Mouse (Mus musculus) ovary, postnatal 10 days (tissue): ENCODE results near the gene Zfp180.
"Not testable (repeated sequence)": the region's sequence is repeated elsewhere in the genome, so short reads cannot be mapped to it uniquely, and the experiment has no call there.

ENCODE experiments used
- DNase-seq: peaks from one replicate; pipeline ENCODE4 v3.0.0; 2022; ENCODE audit warnings: low spot score

Zfp180 gene

GRCm38 (mm10) chr7:24081634-24082431 lies at the start of gene Zfp180:
TSS of gene Zfp180 (plus strand) at chr7:24081924.
- peak; percentile 79 for DNase-seq

GRCm38 (mm10) chr7:24052660-24053304 lies 28.9 kb upstream of the Zfp180 start, which contains the start of gene Vmn1r183:
TSS of gene Vmn1r183 (plus strand) at chr7:24053254.
- DNase-seq: no peak

- DNase-seq: not testable (repeated sequence)
These were observed 7.3 kb upstream of the Zfp180 start for GRCm38 (mm10) chr7:24074424-24074823.

- DNase-seq: no peak
These were observed 922 bp downstream of the Zfp180 start for GRCm38 (mm10) chr7:24082457-24083235.

- no peak for DNase-seq
These were observed 5.1 kb downstream of the Zfp180 start for GRCm38 (mm10) chr7:24086871-24087270.

- no peak for DNase-seq
These were observed 5.9 kb downstream of the Zfp180 start for GRCm38 (mm10) chr7:24087485-24088125.

- DNase-seq: no peak
These were observed 22.7 kb downstream of the Zfp180 start for GRCm38 (mm10) chr7:24104403-24104802.

GRCm38 (mm10) chr7:24105144-24105703 lies 23.5 kb downstream of the Zfp180 start:
- DNase-seq: no peak

- DNase-seq: no peak
These were observed 29.1 kb downstream of the Zfp180 start for GRCm38 (mm10) chr7:24110839-24111238.

GRCm38 (mm10) chr7:24111772-24112155 lies 30.0 kb downstream of the Zfp180 start:
- DNase-seq: no peak

- peak; percentile 35 for DNase-seq
These were observed 30.6 kb downstream of the Zfp180 start, which contains the start of gene Zfp112 for GRCm38 (mm10) chr7:24112156-24112856. TSS of gene Zfp112 (plus strand) at chr7:24112314.

- peak; percentile 11 for DNase-seq
These were observed 31.3 kb downstream of the Zfp180 start for GRCm38 (mm10) chr7:24113001-24113400.

- DNase-seq: no peak
These were observed 34.9 kb downstream of the Zfp180 start for GRCm38 (mm10) chr7:24116655-24117054.

GRCm38 (mm10) chr7:24133425-24133995 lies 51.8 kb downstream of the Zfp180 start:
- DNase-seq: no peak

GRCm38 (mm10) chr7:24133996-24134828 lies 52.5 kb downstream of the Zfp180 start, which contains the start of gene Zfp235:
TSS of gene Zfp235 (plus strand) at chr7:24134169.
- peak; percentile 62 for DNase-seq

GRCm38 (mm10) chr7:24142566-24142965 lies 60.8 kb downstream of the Zfp180 start:
- no peak for DNase-seq

- no peak for DNase-seq
These were observed 71.5 kb downstream of the Zfp180 start for GRCm38 (mm10) chr7:24153272-24153671.
